Mouse (Mus musculus) lung, postnatal 0 days (tissue): Measurements from ENCODE around the gene Pbx1.

ENCODE experiments used
- CTCF ChIP-seq: IDR thresholded peaks from 2 replicates; pipeline ENCODE4 v1.5.1; 2016; ENCODE audit warnings: antibody characterized with exemption, mild to moderate bottlenecking
- EP300 ChIP-seq: IDR thresholded peaks from 2 replicates; pipeline ENCODE4 v1.6.1; 2016; ENCODE audit warnings: antibody characterized with exemption, mild to moderate bottlenecking, control low read depth

DNA sequence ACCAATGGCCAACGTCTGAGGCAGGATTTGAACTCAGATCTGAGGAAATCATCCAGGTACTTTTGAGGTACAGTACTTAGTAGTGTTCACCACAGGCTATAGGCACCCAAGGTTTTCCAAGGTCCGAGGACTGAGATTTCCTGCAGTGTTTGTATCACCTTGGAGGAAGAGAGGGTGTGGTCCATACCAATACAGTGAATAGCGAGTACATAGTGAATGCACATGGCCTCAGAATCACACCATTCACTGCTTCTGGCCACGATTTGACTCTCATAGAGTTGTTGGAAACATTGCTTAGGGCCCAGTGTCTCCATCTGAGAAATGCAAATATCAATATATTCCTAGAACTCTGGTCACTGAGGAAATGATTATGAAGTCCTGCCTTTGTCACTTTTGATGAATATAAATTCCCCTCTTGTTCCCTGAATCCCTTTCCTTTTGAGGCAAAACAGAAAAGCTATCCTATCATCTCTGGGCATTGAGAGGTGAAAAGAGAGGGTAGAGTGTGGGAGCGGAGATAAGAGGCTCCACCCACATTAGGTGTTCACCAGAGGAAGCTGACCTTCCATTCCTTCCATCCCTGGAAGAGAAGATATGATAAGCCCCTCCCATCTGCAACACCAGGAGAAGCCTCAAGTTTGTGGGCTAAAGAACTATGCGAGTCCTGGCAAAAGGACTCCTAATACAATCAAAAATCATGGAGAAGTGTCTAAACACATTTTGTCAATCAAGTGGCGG, 119.2 kb downstream of the Pbx1 start:
- TF ChIP-seq CTCF (no peak), EP300 (no peak)
